Mouse (Mus musculus) lung, postnatal 0 days (tissue): ENCODE results near the gene Ydjc. TPM values are rescaled to one million over a fixed set of nuclear protein-coding genes. Genes with fewer than 3 reads are reported as not detected.

Experiments used
- ATAC-seq: fragments of 200-750 bp; cut with Nextera tagmentation; 2 replicates; pipeline ENCODE4 v1.8.0; 2017; ENCODE audit warnings: moderate library complexity
- DNase-seq: peaks from one replicate; pipeline ENCODE4 v3.0.0-alpha.2; 2016; ENCODE audit warnings: low spot score
- H3K27ac ChIP-seq: fragments of 300-500 bp; sonication (generic); 2 replicates; pipeline ENCODE4 v1.5.1; 2014; ENCODE audit warnings: antibody characterized with exemption, mild to moderate bottlenecking, low read length, mixed read lengths
- H3K27me3 ChIP-seq: fragments of 300-500 bp; sonication (generic); replicated peaks from 2 replicates; pipeline ENCODE4 v1.6.1; 2014; ENCODE audit warnings: low read length, mixed read lengths; ENCODE audit not compliant: insufficient read depth
- H3K36me3 ChIP-seq: fragments of 300-500 bp; sonication (generic); 2 replicates; pipeline ENCODE4 v1.6.1; 2014; ENCODE audit warnings: low read length, mixed read lengths; ENCODE audit not compliant: insufficient read depth
- H3K4me1 ChIP-seq: fragments of 300-500 bp; sonication (generic); 2 replicates; pipeline ENCODE4 v1.6.1; 2014; ENCODE audit warnings: antibody characterized with exemption, low read depth, low read length, mixed read lengths; ENCODE audit not compliant: insufficient read depth
- H3K4me2 ChIP-seq: fragments of 300-500 bp; sonication (generic); replicated peaks from 2 replicates; pipeline ENCODE4 v1.6.1; 2014; ENCODE audit warnings: low read depth, mild to moderate bottlenecking, low read length, moderate library complexity, mixed read lengths
- H3K4me3 ChIP-seq: fragments of 300-500 bp; sonication (generic); 2 replicates; pipeline ENCODE4 v1.5.1; 2014; ENCODE audit warnings: low read depth, low read length
- H3K9ac ChIP-seq: fragments of 300-500 bp; sonication (generic); replicated peaks from 2 replicates; pipeline ENCODE4 v1.6.1; 2014; ENCODE audit warnings: low read depth, mild to moderate bottlenecking
- H3K9me3 ChIP-seq: fragments of 300-500 bp; sonication (generic); 2 replicates; pipeline ENCODE4 v1.6.1; 2016; ENCODE audit warnings: low read length, mixed read lengths
- CTCF ChIP-seq: IDR thresholded peaks from 2 replicates; pipeline ENCODE4 v1.5.1; 2016; ENCODE audit warnings: antibody characterized with exemption, mild to moderate bottlenecking
- EP300 ChIP-seq: IDR thresholded peaks from 2 replicates; pipeline ENCODE4 v1.6.1; 2016; ENCODE audit warnings: antibody characterized with exemption, mild to moderate bottlenecking, control low read depth
- WGBS: fragments of 180-500 bp; shearing (Covaris S2); extraction: QIAGEN DNeasy Blood & Tissue Kit; methylation state at CpG from one replicate; pipeline ENCODE4 v1.1.7; 2014; 5-methylcytosine and 5-hydroxymethylcytosine counted together
- microRNA counts: library from miRNA; unstranded; fragments of <30 nt; microRNA quantifications from one replicate; lab custom pipeline; 2015
- microRNA-seq: library from miRNA; unstranded; fragments of <30 nt; microRNA quantifications from one replicate; pipeline ENCODE4, GENCODE M21; 2016
- polyA plus RNA-seq: library from polyadenylated mRNA; unstranded; fragments of >200 nt; fragmentation: Nextera tagmentation; extraction: Ambion mirVana; gene quantifications from 2 replicates; pipeline ENCODE4 v1.2.1, GENCODE M21; 2015

Gene Ydjc
- polyA plus RNA-seq, 1 experiment from 2014 or later: 1.6 TPM

GRCm38 (mm10) chr16:17208389-17209361 is 64.3 kb downstream of the Ydjc start, which contains the start of gene Rimbp3:
TSS of gene Rimbp3 (plus strand) at chr16:17208603.
- Histone ChIP-seq H3K27me3 (peaks cover 16% of the 10 kb centered on the region; the same call in 1 of the 2 replicates), H3K9ac (0 out of 2 replicates have a peak within 1 kb of the TSS, but pooled peaks have one; percentile 32), H3K27ac (no peak within 1 kb of the TSS), H3K4me2 (peak within 1 kb of the TSS; percentile 100), H3K36me3 (no peaks in the 10 kb centered on the region), H3K9me3 (no peaks in the 10 kb centered on the region), H3K4me1 (peaks cover 7% of the 10 kb centered on the region; the same call in 1 of the 2 replicates), H3K4me3 (peak within 1 kb of the TSS; percentile 56)
- no peak for TF ChIP-seq EP300
- peak; percentile 91 for TF ChIP-seq CTCF
- ATAC-seq (peak; percentile 79), DNase-seq (peak; percentile 88)
- 1% methylated on average over 78 of the region's 85 CpGs for whole genome bisulfite sequencing

GRCm38 (mm10) chr16:17209404-17209960 is 65.1 kb downstream of the Ydjc start:
- ATAC-seq: peak; percentile 10

More at GRCm38 (mm10) chr16:17209404-17209960, 65.1 kb downstream of the Ydjc start:
- Histone ChIP-seq H3K36me3 (no peaks in the 10 kb centered on the region), H3K4me3 (peak overlapping the region; percentile 56), H3K4me2 (peak overlapping the region; percentile 100), H3K27me3 (peaks cover 16% of the 10 kb centered on the region; the same call in 1 of the 2 replicates), H3K4me1 (peaks cover 7% of the 10 kb centered on the region; the same call in 1 of the 2 replicates), H3K9ac (no peak overlapping the region), H3K27ac (no peak overlapping the region), H3K9me3 (no peaks in the 10 kb centered on the region)
- 2% methylated on average over 37 of the region's 37 CpGs for WGBS
- peak; percentile 34 for DNase-seq
- TF ChIP-seq CTCF (no peak), EP300 (no peak)

MicroRNAs within 50 kb of the gene (microRNA counts, 519-probe panel; counts per million panel counts)
- microRNA mmu-miR-130b (lab: Ali Mortazavi, UCI) (4,984 counts per million, percentile 57 among the panel's probes with 10 or more counts), microRNA mmu-miR-301b (lab: Ali Mortazavi, UCI) (1,075 counts per million, percentile 0 among the panel's probes with 10 or more counts)

Small RNAs within 50 kb of the gene (microRNA-seq; reads per million reads assigned to microRNA genes)
- gene Mir130b (1,968 reads per million, percentile 82 among the genes with 10 or more reads in this experiment), gene Mir301b (31.3 reads per million, percentile 35 among the genes with 10 or more reads in this experiment)

Other genes starting within 250 kb of the Ydjc start
- gene Ppm1f, start 248.2 kb upstream of the Ydjc start, polyA plus RNA-seq: 24.9 and 26.8 TPM in 2 replicates
- 110 and 117 TPM in 2 replicates for gene Mapk1, start 161.2 kb upstream of the Ydjc start, polyA plus RNA-seq
- gene Ypel1, start 74.9 kb upstream of the Ydjc start, polyA plus RNA-seq: 10.6 and 15.1 TPM in 2 replicates
- 82.2 and 91.4 TPM in 2 replicates for gene Ppil2, start 33.4 kb upstream of the Ydjc start, polyA plus RNA-seq
- gene 2610318N02Rik, start 19.5 kb upstream of the Ydjc start, polyA plus RNA-seq: 0.90 and 1.3 TPM in 2 replicates
- gene Sdf2l1, start 12.2 kb upstream of the Ydjc start, polyA plus RNA-seq: 20.6 and 34.6 TPM in 2 replicates
- 0.08 and 0.13 TPM in 2 replicates for gene Ccdc116, start 2.6 kb downstream of the Ydjc start, polyA plus RNA-seq
- gene Ube2l3, start 58.0 kb downstream of the Ydjc start, polyA plus RNA-seq: 197 and 200 TPM in 2 replicates
- 0.07 TPM in 1 of 2 replicates, not detected in the other for gene Rimbp3, start 64.0 kb downstream of the Ydjc start, polyA plus RNA-seq
- gene Hic2, start 89.0 kb downstream of the Ydjc start, polyA plus RNA-seq: 2.0 and 2.2 TPM in 2 replicates
- gene Tmem191c, start 131.5 kb downstream of the Ydjc start, polyA plus RNA-seq: 7.1 and 7.7 TPM in 2 replicates
- gene Serpind1, start 186.8 kb downstream of the Ydjc start, polyA plus RNA-seq: 1.2 and 2.1 TPM in 2 replicates